Mouse (Mus musculus): ENCODE results near the gene Pou4f2.

The Pou4f2 gene

GRCm38 (mm10) chr8:78390756-78391155 is 45.7 kb downstream of the Pou4f2 start:
- DNase-seq, result no peak

All from thymus, postnatal 14 days (tissue).